Mouse (Mus musculus) olfactory bulb, adult 2 months (tissue): Measurements from ENCODE around the gene Polr3gl.

Experiments
- CTCF ChIP-seq: fragments of 200-500 bp; IDR thresholded peaks from 2 replicates; pipeline ENCODE4 v1.5.1; 2012; ENCODE audit warnings: low read depth, mild to moderate bottlenecking, low read length, moderate library complexity; ENCODE audit not compliant: insufficient read depth
- POLR2A ChIP-seq: fragments of 200-500 bp; IDR thresholded peaks from 2 replicates; pipeline ENCODE4 v1.6.1; 2012; ENCODE audit warnings: mild to moderate bottlenecking, low read depth, low read length, moderate library complexity; ENCODE audit not compliant: insufficient read depth

DNA sequence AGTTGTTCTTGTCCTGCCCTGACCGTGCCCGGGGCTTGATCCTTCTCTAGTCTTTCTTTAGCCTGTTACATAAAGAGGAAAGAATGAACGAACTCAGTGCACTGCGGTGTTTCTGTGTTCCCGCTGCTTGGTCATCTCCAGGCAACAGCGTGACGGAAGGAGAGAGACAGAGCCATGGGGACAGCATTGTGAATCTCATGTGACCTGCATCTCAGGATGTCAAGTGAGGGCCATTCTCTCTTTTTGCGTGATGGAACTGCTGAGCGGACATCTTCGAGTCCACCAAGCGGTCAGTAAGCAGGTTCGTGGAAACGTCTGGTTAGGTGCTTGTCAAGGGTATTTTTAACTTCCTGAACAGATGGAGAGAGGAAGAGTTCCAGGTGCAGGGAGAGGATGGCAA is 24.5 kb downstream of the Polr3gl start:
- TF ChIP-seq POLR2A (no peak), CTCF (no peak)
